Mouse (Mus musculus) liver, embryonic 14.5 days (tissue): ENCODE data around the gene Sytl3.
"Not testable (repeated sequence)": the region's sequence is repeated elsewhere in the genome, so short reads cannot be mapped to it uniquely, and the experiment has no call there.

Source experiments
- CTCF ChIP-seq: IDR thresholded peaks from 2 replicates; pipeline ENCODE4 v1.5.1; 2016; ENCODE audit warnings: antibody characterized with exemption, low read depth, control low read depth
- EP300 ChIP-seq: IDR thresholded peaks from 2 replicates; pipeline ENCODE4 v1.6.1; 2016; ENCODE audit warnings: antibody characterized with exemption, low read depth

- TF ChIP-seq CTCF: peak; percentile 76
- TF ChIP-seq EP300: not testable (repeated sequence)
Measured at GRCm38 (mm10) chr17:6691596-6691995, 32.7 kb downstream of the Sytl3 start.
